Mouse (Mus musculus) cerebellum, adult 2 months (tissue): ENCODE measurements around the gene Ppp6r1.

ENCODE experiments used
- CTCF ChIP-seq: fragments of 200-500 bp; IDR thresholded peaks from 2 replicates; pipeline ENCODE4 v1.5.1; 2011; ENCODE audit warnings: low read depth, mild to moderate bottlenecking, control low read depth, low read length, moderate library complexity, borderline replicate concordance; ENCODE audit not compliant: insufficient read depth
- POLR2A ChIP-seq: fragments of 200-500 bp; IDR thresholded peaks from 2 replicates; pipeline ENCODE4 v1.6.1; 2011; ENCODE audit warnings: low read length, control low read depth, borderline replicate concordance; ENCODE audit not compliant: insufficient read depth

- TF ChIP-seq CTCF (no peak), POLR2A (no peak)
Observed at GRCm38 (mm10) chr7:4659911-4660443, 1.2 kb upstream of the Ppp6r1 start.
